Mouse (Mus musculus) CD4-positive, CD25-positive, alpha-beta regulatory T cell, adult 2 months (primary cell): ENCODE measurements at regions not wholly inside any gene's neighbourhood (a gene's known extent, or its start where the extent isn't known, plus 50 kb on each side); places are given as distances from the start of the nearest gene placed in this dataset.
"Not testable (repeated sequence)": the region's sequence is repeated elsewhere in the genome, so short reads cannot be mapped to it uniquely, and the experiment has no call there.

Source experiments
- DNase-seq: peaks from one replicate; pipeline ENCODE4 v3.0.0-alpha.2; 2012; ENCODE audit warnings: low read depth, low spot score

GRCm38 (mm10) chr3:83416536-83416935 is 288.8 kb downstream of the Dchs2 start:
- DNase-seq: no peak

GRCm38 (mm10) chr3:83424267-83424666 is 296.5 kb downstream of the Dchs2 start:
- DNase-seq: no peak

GRCm38 (mm10) chr3:83429376-83429775 is 301.6 kb downstream of the Dchs2 start:
- no peak for DNase-seq

- DNase-seq: no peak
Measured at GRCm38 (mm10) chr3:83446154-83446667, 318.5 kb downstream of the Dchs2 start.

- DNase-seq: no peak
Measured at GRCm38 (mm10) chr3:83450662-83451061, 315.5 kb upstream of the Sfrp2 start.

- no peak for DNase-seq
Measured at GRCm38 (mm10) chr3:83451317-83451716, 314.8 kb upstream of the Sfrp2 start.

- DNase-seq: no peak
Measured at GRCm38 (mm10) chr3:83453462-83453861, 312.7 kb upstream of the Sfrp2 start.

- DNase-seq: no peak
Measured at GRCm38 (mm10) chr3:83458450-83458849, 307.7 kb upstream of the Sfrp2 start.

- DNase-seq: no peak
Measured at GRCm38 (mm10) chr3:83479251-83479650, 286.9 kb upstream of the Sfrp2 start.

GRCm38 (mm10) chr3:83480176-83480575 is 285.9 kb upstream of the Sfrp2 start:
- no peak for DNase-seq

GRCm38 (mm10) chr3:83486192-83486716 is 279.9 kb upstream of the Sfrp2 start:
- no peak for DNase-seq

GRCm38 (mm10) chr3:83495584-83495983 is 270.5 kb upstream of the Sfrp2 start:
- DNase-seq: no peak

- no peak for DNase-seq
Measured at GRCm38 (mm10) chr3:83503901-83504300, 262.2 kb upstream of the Sfrp2 start.

GRCm38 (mm10) chr3:83516614-83517013 is 249.5 kb upstream of the Sfrp2 start:
- no peak for DNase-seq

GRCm38 (mm10) chr3:83517914-83518635 is 248.0 kb upstream of the Sfrp2 start:
- no peak for DNase-seq

GRCm38 (mm10) chr3:83530243-83530847 is 235.8 kb upstream of the Sfrp2 start:
- no peak for DNase-seq

- DNase-seq: not testable (repeated sequence)
Measured at GRCm38 (mm10) chr3:83536624-83537023, 229.5 kb upstream of the Sfrp2 start.

- DNase-seq: no peak
Measured at GRCm38 (mm10) chr3:83537231-83537630, 228.9 kb upstream of the Sfrp2 start.

GRCm38 (mm10) chr3:83537711-83538110 is 228.4 kb upstream of the Sfrp2 start:
- no peak for DNase-seq

- DNase-seq: no peak
Measured at GRCm38 (mm10) chr3:83538898-83539297, 227.2 kb upstream of the Sfrp2 start.

- DNase-seq: no peak
Measured at GRCm38 (mm10) chr3:83540997-83541932, 224.9 kb upstream of the Sfrp2 start.
